Mouse (Mus musculus): ENCODE measurements around the gene Rell1. TPM values are rescaled to one million over a fixed set of nuclear protein-coding genes. Genes with fewer than 3 reads are reported as not detected.

The Rell1 gene
- total RNA-seq, 1 experiment from 2014 or later = 36.7 TPM

Other genes with a start within 250 kb of the Rell1 start
- 1.5 to 7.6 TPM (median 1.8 TPM) in 3 replicates for gene 0610040J01Rik, start 156.5 kb downstream of the Rell1 start, total RNA-seq (2017)
- gene Pgm2, start 124.1 kb upstream of the Rell1 start, total RNA-seq (2017) = 22.4 to 37.8 TPM (median 28.8 TPM) in 3 replicates
- gene Tbc1d1, start 187.4 kb upstream of the Rell1 start, total RNA-seq (2017) = 61.0 to 74.1 TPM (median 62.6 TPM) in 3 replicates